Mouse (Mus musculus): ENCODE data around the gene Tldc1.

DNA sequence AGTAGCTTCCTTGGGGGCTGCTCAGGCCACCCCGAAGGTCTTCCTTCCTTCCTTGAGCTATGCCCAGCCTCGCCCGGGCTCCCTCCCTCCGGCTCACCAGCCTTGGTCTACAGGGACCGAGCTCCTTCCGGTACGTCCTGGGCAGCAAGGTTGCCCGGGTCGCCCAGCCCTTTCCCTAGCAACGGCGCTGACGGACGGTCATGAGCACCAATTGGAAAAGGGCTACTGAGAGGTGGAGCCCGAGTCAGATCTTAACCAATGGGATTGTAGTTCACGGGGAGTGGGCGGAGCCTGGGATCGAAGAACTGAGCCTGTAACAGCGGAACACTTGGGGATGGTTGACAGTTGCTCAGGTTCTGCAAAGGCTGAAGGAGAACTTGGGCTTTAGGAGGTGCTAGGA is at the start of gene Tldc1:
- TF ChIP-seq CTCF (conservative IDR thresholded peaks at IDR 0.05; ENCODE audit: low read length) (no peak), POU5F1 (IDR thresholded peaks at IDR 0.05; ENCODE audit: borderline replicate concordance, low read length) (no peak), NANOG (IDR thresholded peaks at IDR 0.05; ENCODE audit: borderline replicate concordance, low read length) (no peak)

All from E14TG2a.4 (cell line).